Mouse (Mus musculus): ENCODE results near the gene Zg16. TPM values are rescaled to one million over a fixed set of nuclear protein-coding genes. Genes with fewer than 3 reads are reported as not detected.

Gene Zg16
- polyA plus RNA-seq, 1 experiment from 2014 or later: not detected

DNA sequence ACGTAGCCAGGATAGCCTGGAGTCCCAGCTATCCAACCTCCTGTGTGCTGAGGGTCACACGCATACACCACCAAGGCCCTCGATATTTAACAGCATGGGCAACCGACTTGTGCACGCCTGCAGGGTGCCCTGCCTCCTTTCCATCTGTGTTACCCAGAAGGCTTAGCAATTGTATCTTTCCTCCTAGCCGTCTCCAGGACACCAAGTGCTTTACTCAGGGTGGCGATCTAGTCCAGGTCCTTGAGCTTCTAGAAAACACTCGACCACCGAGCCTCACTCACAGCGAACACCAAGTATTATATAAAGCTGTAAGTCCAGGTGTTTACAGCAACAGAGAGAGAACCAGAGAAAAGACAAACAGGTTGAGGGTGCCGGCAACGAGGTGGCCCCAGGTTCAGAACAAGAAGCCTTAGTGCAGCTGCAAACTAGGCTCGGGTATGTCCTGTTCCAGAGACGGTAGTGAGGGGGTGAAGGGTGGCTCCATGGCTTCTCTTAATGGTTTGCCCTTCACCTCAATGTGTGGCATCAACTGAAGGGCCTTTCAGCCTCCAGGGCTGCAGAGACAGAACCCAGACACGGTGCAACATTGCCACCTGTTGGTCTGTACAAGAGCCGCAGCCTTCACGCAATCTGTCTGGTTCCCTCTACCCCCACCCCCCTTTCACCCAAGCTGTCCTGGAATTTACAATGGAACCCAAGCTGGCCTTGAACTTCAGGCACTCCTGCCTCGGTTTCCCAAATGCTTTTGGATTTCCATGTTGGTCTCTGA, 23.3 kb upstream of the Zg16 start:
- no peaks in the 10 kb centered on the region for H3K9me3 ChIP-seq (ENCODE audit: control insufficient read depth, low read length)
- no peaks in the 10 kb centered on the region for H3K27me3 ChIP-seq (replicated peaks; ENCODE audit: control insufficient read depth, insufficient read depth, low read length)
- DNase-seq (ENCODE audit: low spot score) (peak; percentile 72), ATAC-seq (ENCODE audit: low read depth) (peak; percentile 74; the same call in 1 of the 2 replicates)
- H3K36me3 ChIP-seq (ENCODE audit: control insufficient read depth, insufficient read depth, low read length): no peaks in the 10 kb centered on the region
- no peak overlapping the region for H3K27ac ChIP-seq (replicated peaks; ENCODE audit: low read depth, low read length)
- H3K9ac ChIP-seq (ENCODE audit: low read depth, low read length): no peak overlapping the region
- no peak overlapping the region for H3K4me3 ChIP-seq (ENCODE audit: low read depth, low read length)
- WGBS: 47% methylated on average over 18 of the region's 18 CpGs
- 0 out of 2 replicates have a peak, but pooled peaks cover 3% of the 10 kb centered on the region for H3K4me1 ChIP-seq (ENCODE audit: control insufficient read depth, insufficient read depth, low read length)
- H3K4me2 ChIP-seq (ENCODE audit: low read depth, low read length): no peak overlapping the region

DNA sequence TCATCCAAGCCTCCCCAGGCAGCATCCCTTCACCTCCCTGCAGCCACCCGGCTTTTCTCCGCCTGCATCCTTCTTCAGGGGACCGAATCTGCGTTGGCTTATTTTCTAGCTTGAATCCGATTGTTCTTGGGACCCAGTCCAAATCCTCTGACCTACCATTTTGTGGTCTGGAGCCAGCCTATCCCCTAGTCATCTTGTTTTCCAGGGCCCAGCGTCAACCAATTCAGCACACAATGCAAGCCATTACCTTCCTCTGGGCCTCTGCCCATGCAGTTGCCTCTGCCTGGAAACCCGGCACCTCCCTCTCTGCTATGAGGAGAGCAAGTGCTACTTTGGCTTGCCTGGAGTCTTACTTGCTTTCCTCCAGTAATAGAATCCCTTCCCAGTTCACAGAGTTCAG, 18.4 kb upstream of the Zg16 start:
- Histone ChIP-seq H3K36me3 (ENCODE audit: control insufficient read depth, insufficient read depth, low read length) (no peaks in the 10 kb centered on the region), H3K4me1 (ENCODE audit: control insufficient read depth, insufficient read depth, low read length) (0 out of 2 replicates have a peak, but pooled peaks cover 4% of the 10 kb centered on the region), H3K9ac (ENCODE audit: low read depth, low read length) (no peak overlapping the region), H3K4me2 (ENCODE audit: low read depth, low read length) (no peak overlapping the region), H3K27ac (replicated peaks; ENCODE audit: low read depth, low read length) (0 out of 2 replicates have a peak overlapping the region, but pooled peaks have one; percentile 21), H3K4me3 (ENCODE audit: low read depth, low read length) (no peak overlapping the region), H3K9me3 (ENCODE audit: control insufficient read depth, low read length) (no peaks in the 10 kb centered on the region), H3K27me3 (replicated peaks; ENCODE audit: control insufficient read depth, insufficient read depth, low read length) (no peaks in the 10 kb centered on the region)
- ATAC-seq (ENCODE audit: low read depth): no peak
- WGBS: 67% methylated on average over 7 of the region's 7 CpGs
- no peak for DNase-seq (ENCODE audit: low spot score)

- H3K4me2 ChIP-seq (ENCODE audit: low read depth, low read length): peak overlapping the region; percentile 55
- H3K9me3 ChIP-seq (ENCODE audit: control insufficient read depth, low read length): no peaks in the 10 kb centered on the region
- DNase-seq (ENCODE audit: low spot score): peak; percentile 93
- ATAC-seq (ENCODE audit: low read depth): peak; percentile 93
- H3K9ac ChIP-seq (ENCODE audit: low read depth, low read length): peak overlapping the region; percentile 62
- H3K4me1 ChIP-seq (ENCODE audit: control insufficient read depth, insufficient read depth, low read length): 0 out of 2 replicates have a peak, but pooled peaks cover 4% of the 10 kb centered on the region
- WGBS: 12% methylated on average over 17 of the region's 17 CpGs
- no peaks in the 10 kb centered on the region for H3K36me3 ChIP-seq (ENCODE audit: control insufficient read depth, insufficient read depth, low read length)
- H3K4me3 ChIP-seq (ENCODE audit: low read depth, low read length): peak overlapping the region; percentile 33
- no peaks in the 10 kb centered on the region for H3K27me3 ChIP-seq (replicated peaks; ENCODE audit: control insufficient read depth, insufficient read depth, low read length)
- peak overlapping the region; percentile 74; the same call in 1 of the 2 replicates for H3K27ac ChIP-seq (replicated peaks; ENCODE audit: low read depth, low read length)
Measured at GRCm38 (mm10) chr7:127104560-127105332, 17.6 kb upstream of the Zg16 start.

GRCm38 (mm10) chr7:127103960-127104359, 16.8 kb upstream of the Zg16 start:
- Histone ChIP-seq H3K27ac (replicated peaks; ENCODE audit: low read depth, low read length) (peak overlapping the region; percentile 62; the same call in 1 of the 2 replicates), H3K27me3 (replicated peaks; ENCODE audit: control insufficient read depth, insufficient read depth, low read length) (no peaks in the 10 kb centered on the region), H3K9me3 (ENCODE audit: control insufficient read depth, low read length) (no peaks in the 10 kb centered on the region), H3K4me2 (ENCODE audit: low read depth, low read length) (no peak overlapping the region), H3K4me1 (ENCODE audit: control insufficient read depth, insufficient read depth, low read length) (0 out of 2 replicates have a peak, but pooled peaks cover 4% of the 10 kb centered on the region), H3K9ac (ENCODE audit: low read depth, low read length) (no peak overlapping the region), H3K36me3 (ENCODE audit: control insufficient read depth, insufficient read depth, low read length) (no peaks in the 10 kb centered on the region), H3K4me3 (ENCODE audit: low read depth, low read length) (no peak overlapping the region)
- DNase-seq (ENCODE audit: low spot score) (no peak), ATAC-seq (ENCODE audit: low read depth) (no peak)
- 62% methylated on average over 6 of the region's 6 CpGs for WGBS

GRCm38 (mm10) chr7:127102148-127102547, 15.0 kb upstream of the Zg16 start:
- Histone ChIP-seq H3K4me3 (ENCODE audit: low read depth, low read length) (no peak overlapping the region), H3K36me3 (ENCODE audit: control insufficient read depth, insufficient read depth, low read length) (no peaks in the 10 kb centered on the region), H3K9me3 (ENCODE audit: control insufficient read depth, low read length) (no peaks in the 10 kb centered on the region), H3K27ac (replicated peaks; ENCODE audit: low read depth, low read length) (no peak overlapping the region), H3K4me1 (ENCODE audit: control insufficient read depth, insufficient read depth, low read length) (peaks cover 9% of the 10 kb centered on the region; the same call in 1 of the 2 replicates), H3K4me2 (ENCODE audit: low read depth, low read length) (no peak overlapping the region), H3K27me3 (replicated peaks; ENCODE audit: control insufficient read depth, insufficient read depth, low read length) (no peaks in the 10 kb centered on the region), H3K9ac (ENCODE audit: low read depth, low read length) (no peak overlapping the region)
- DNase-seq (ENCODE audit: low spot score) (no peak), ATAC-seq (ENCODE audit: low read depth) (no peak)
- WGBS: 61% methylated on average over 6 of the region's 6 CpGs

- Histone ChIP-seq H3K4me2 (ENCODE audit: low read depth, low read length) (no peak overlapping the region), H3K36me3 (ENCODE audit: control insufficient read depth, insufficient read depth, low read length) (no peaks in the 10 kb centered on the region), H3K4me1 (ENCODE audit: control insufficient read depth, insufficient read depth, low read length) (peaks cover 9% of the 10 kb centered on the region; the same call in 1 of the 2 replicates), H3K4me3 (ENCODE audit: low read depth, low read length) (no peak overlapping the region), H3K27me3 (replicated peaks; ENCODE audit: control insufficient read depth, insufficient read depth, low read length) (no peaks in the 10 kb centered on the region), H3K9ac (ENCODE audit: low read depth, low read length) (no peak overlapping the region), H3K9me3 (ENCODE audit: control insufficient read depth, low read length) (no peaks in the 10 kb centered on the region), H3K27ac (replicated peaks; ENCODE audit: low read depth, low read length) (no peak overlapping the region)
- WGBS: 34% methylated on average over 2 of the region's 2 CpGs
- no peak for ATAC-seq (ENCODE audit: low read depth)
- no peak for DNase-seq (ENCODE audit: low spot score)
Measured at GRCm38 (mm10) chr7:127101451-127102016, 14.4 kb upstream of the Zg16 start.

DNA sequence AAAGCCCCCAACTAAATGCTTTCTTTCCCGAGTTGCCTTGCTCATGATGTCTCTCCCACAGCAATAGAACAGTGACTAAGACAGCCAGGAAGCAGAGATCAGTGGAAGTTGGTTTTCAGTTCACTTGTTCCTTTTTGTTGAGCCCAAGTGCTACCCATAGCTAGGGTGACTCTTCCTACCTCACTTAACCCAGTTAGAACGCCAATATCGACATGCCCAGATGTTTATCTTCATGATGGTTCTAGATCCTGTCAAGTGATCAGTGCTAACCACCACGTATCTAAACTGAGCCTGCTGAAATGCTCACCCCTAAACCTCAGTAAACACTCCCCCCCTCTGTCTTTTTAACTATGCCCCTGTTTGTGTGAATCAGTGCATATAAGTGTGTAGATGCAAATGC, 12.4 kb upstream of the Zg16 start:
- Histone ChIP-seq H3K4me1 (ENCODE audit: control insufficient read depth, insufficient read depth, low read length) (peaks cover 5% of the 10 kb centered on the region; the same call in 1 of the 2 replicates), H3K4me3 (ENCODE audit: low read depth, low read length) (no peak overlapping the region), H3K9me3 (ENCODE audit: control insufficient read depth, low read length) (no peaks in the 10 kb centered on the region), H3K9ac (ENCODE audit: low read depth, low read length) (no peak overlapping the region), H3K27ac (replicated peaks; ENCODE audit: low read depth, low read length) (no peak overlapping the region), H3K4me2 (ENCODE audit: low read depth, low read length) (no peak overlapping the region), H3K36me3 (ENCODE audit: control insufficient read depth, insufficient read depth, low read length) (no peaks in the 10 kb centered on the region), H3K27me3 (replicated peaks; ENCODE audit: control insufficient read depth, insufficient read depth, low read length) (no peaks in the 10 kb centered on the region)
- ATAC-seq (ENCODE audit: low read depth) (no peak), DNase-seq (ENCODE audit: low spot score) (no peak)
- 83% methylated on average over 4 of the region's 4 CpGs for WGBS

DNA sequence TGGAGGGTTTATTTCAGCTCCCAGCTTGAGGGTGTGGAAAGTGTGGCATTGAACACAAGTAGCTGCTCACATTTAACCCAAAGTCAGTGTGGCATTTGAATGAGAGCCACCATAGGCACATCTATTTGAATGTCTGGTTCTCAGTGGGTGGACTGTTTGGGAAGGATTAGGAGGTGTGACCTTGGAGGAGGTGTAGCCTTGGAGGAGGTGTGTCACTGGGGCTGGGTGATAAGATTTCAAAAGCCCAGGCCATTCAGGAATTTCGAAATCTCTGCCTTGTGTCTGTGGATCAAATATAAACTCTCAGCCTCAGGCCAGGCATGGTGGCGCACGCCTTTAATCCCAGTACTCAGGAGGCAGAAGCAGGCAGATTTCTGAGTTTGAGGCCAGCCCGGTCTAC, 11.8 kb upstream of the Zg16 start:
- H3K9me3 ChIP-seq (ENCODE audit: control insufficient read depth, low read length): no peaks in the 10 kb centered on the region

More for the DNA sequence above, 11.8 kb upstream of the Zg16 start:
- Histone ChIP-seq H3K9ac (ENCODE audit: low read depth, low read length) (no peak overlapping the region), H3K27me3 (replicated peaks; ENCODE audit: control insufficient read depth, insufficient read depth, low read length) (no peaks in the 10 kb centered on the region), H3K4me1 (ENCODE audit: control insufficient read depth, insufficient read depth, low read length) (peaks cover 5% of the 10 kb centered on the region; the same call in 1 of the 2 replicates), H3K36me3 (ENCODE audit: control insufficient read depth, insufficient read depth, low read length) (no peaks in the 10 kb centered on the region), H3K4me2 (ENCODE audit: low read depth, low read length) (no peak overlapping the region), H3K27ac (replicated peaks; ENCODE audit: low read depth, low read length) (no peak overlapping the region), H3K4me3 (ENCODE audit: low read depth, low read length) (no peak overlapping the region)
- no peak for DNase-seq (ENCODE audit: low spot score)
- no peak for ATAC-seq (ENCODE audit: low read depth)
- 87% methylated on average over 4 of the region's 4 CpGs for WGBS
